Mouse (Mus musculus) gonadal fat pad, adult 2 months (tissue): Measurements from ENCODE around the gene Serinc1. TPM values are rescaled to one million over a fixed set of nuclear protein-coding genes. Genes with fewer than 3 reads are reported as not detected.

Experiments
- DNase-seq: peaks from one replicate; pipeline ENCODE4 v3.0.0-alpha.2; 2012; ENCODE audit warnings: low read depth
- polyA plus RNA-seq: library from polyadenylated mRNA; depleted of rRNA; stranded (reverse); fragments of >200 nt; gene quantifications from 2 replicates; pipeline ENCODE4 v1.2.3, GENCODE M21; 2012; rRNA removed

Serinc1 gene
- polyA plus RNA-seq, 1 experiment = 94.6 TPM

DNA sequence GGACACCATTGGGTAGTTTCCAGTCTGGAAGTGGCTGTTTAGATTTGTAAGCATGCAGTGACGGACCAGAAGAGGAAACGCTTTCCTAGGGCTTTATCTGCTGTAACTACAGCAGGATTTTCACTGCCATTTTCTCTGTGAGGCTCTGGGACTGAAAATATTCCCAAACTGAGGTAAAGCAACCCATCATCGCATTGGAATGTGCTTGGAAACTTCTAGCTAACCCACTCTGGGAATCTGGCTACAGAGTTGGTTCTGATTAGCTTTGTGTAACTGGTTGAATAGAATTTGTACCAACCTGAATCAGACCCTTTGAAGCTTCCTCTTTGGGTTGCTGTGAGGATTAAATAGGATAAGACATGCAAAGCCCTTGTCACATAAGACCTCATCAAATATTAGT lies 47.6 kb downstream of the Serinc1 start:
- no peak for DNase-seq

GRCm38 (mm10) chr10:57481717-57482116 lies 50.6 kb downstream of the Serinc1 start:
- no peak for DNase-seq

DNA sequence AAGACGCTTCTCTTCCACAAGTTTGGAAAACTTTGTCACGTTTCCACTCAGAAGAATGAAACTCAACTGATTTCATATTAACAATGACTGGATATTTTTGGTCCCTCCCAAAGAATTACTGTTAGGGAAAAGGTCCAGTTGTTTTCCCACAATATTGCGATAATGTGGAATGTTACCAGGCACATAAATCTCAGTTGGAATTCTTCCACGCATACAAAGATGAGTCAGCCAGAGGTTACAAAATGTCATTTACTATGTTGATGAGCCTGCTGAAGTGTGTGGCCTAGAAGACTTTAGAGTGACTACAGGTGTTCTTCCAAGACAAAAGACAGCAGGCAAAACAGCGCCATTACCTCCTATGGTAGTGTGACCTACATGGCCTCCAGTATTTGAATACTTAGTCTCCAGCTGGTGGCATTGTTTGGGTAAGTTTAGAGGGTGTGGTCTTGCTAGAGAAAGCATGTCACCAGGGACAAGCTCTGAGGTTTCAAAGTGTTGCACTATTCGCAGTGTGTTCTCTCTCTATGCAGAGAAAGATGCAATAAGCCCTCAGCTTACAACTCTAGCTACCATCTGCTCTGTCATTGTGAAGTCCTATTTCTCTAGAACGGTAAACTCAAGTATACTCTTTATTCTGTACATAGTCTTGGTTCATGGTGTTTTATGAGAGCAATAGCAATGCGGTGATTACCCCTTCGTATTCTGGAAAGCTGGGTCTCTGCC lies 55.0 kb downstream of the Serinc1 start:
- no peak for DNase-seq

Other genes starting within 250 kb of the Serinc1 start
- gene Hsf2, start 46.1 kb downstream of the Serinc1 start, polyA plus RNA-seq = 5.8 and 6.0 TPM in 2 replicates
- gene Pkib, start 99.5 kb upstream of the Serinc1 start, polyA plus RNA-seq = 4.0 and 11.5 TPM in 2 replicates